Mouse (Mus musculus) layer of hippocampus, postnatal 14 days (tissue): ENCODE measurements at regions not wholly inside any gene's neighbourhood (a gene's known extent, or its start where the extent isn't known, plus 50 kb on each side); places are given as distances from the start of the nearest gene placed in this dataset.

ENCODE experiments used
- DNase-seq, 2 experiments: peaks; one replicate each; pipeline ENCODE4 v3.0.0; 2021 to 2022; ENCODE audit warnings: low spot score in 2 of 2, mixed read lengths in 1 of 2

GRCm38 (mm10) chr11:63287766-63288165, 159.0 kb downstream of the Pmp22 start:
- no peak for DNase-seq

- DNase-seq, result no peak
Measured at GRCm38 (mm10) chr11:63290618-63291017, 161.8 kb downstream of the Pmp22 start.

- DNase-seq, result no peak
Measured at GRCm38 (mm10) chr11:63293485-63293884, 164.7 kb downstream of the Pmp22 start.

GRCm38 (mm10) chr11:63294476-63294875, 165.7 kb downstream of the Pmp22 start:
- no peak for DNase-seq

- no peak for DNase-seq
Measured at GRCm38 (mm10) chr11:63296476-63296875, 167.7 kb downstream of the Pmp22 start.

GRCm38 (mm10) chr11:63299712-63300581, 171.2 kb downstream of the Pmp22 start:
- no peak for DNase-seq

DNA sequence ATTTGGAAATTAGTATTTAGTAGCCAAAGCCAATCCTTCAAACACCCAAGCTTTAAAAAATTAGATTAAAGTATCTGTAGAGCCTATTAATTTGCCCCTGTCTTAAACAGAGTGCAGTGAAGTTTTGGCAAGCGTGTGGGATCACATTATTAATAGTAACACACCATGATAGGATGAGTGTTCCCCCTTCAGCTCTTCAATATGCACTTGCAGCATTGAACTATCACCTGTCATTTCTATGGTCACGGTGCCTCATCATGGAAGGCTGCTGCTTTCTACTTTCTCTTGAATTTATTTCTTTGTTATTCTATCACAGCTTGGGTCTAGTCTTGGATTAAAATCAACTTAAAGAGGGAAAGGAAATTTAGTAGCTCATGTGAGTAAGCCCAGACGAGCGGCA, 196.4 kb downstream of the Pmp22 start:
- no peak for DNase-seq

GRCm38 (mm10) chr11:63326864-63327263, 198.1 kb downstream of the Pmp22 start:
- DNase-seq, result no peak

GRCm38 (mm10) chr11:63337503-63337902, 208.7 kb downstream of the Pmp22 start:
- no peak for DNase-seq

DNA sequence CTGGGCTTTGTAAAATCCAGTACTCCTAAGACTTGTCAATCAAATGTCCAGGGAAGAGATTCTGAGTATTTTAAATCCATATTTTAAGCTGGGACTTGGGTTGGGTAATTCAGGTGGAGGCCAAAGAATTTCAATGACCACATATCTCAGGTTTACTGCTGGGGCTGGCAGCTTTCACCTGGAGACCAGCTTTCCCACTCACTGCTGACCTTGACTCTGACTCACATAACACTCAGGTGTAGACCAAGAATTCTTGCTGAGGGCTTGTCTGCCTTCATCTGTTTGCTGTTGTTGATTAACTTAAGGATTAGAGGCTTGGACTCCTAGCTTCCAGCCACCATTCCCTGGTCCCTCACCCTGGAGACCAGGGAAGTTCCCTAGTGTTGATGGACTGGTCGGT, 209.5 kb downstream of the Pmp22 start:
- DNase-seq, result no peak

DNA sequence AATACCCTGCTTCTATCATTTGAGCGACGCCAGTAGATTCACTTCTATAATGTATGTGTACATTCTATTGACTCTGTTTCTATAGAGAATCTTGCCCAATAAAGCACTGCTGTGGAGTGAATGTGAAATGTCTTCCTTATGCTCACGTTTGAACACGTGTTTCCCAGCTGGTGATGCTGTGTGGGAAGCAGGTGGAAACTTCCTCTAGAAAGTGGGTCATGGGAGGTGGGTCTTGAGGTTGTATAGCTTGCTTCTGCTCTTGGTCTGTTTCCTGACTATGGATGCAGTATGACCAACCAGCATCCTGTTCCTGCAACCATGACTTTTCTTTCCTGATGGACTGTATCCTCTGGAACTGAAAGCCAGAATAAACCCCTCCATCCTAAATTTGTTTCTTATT, 216.9 kb downstream of the Pmp22 start:
- no peak for DNase-seq

DNA sequence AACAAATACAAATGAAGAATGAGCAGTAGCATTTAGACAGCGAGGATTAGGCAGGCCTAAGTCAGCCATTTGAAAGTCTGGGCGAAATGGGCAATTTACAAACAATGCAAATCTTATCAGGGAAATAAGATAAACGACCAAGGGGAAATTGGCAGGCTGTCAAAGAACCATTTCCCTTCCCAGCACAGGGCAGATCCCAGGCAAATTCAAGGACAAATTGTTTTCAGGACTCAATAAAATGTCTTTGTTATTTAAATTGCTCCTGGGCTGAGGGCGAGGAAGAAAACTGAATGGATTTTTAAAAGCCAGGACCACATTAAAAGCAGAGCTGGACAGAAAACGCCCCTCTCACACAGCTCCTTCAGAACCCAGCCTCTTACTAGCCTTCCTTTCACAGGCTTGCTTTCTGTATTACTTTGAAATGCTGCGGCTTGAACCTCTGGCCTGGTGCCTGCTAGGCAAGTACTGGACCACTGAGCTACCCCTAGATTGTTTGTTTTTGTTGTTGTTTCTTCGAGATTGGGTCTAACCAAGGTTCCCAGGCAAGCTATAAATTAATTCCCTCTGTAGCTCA, 221.4 kb downstream of the Pmp22 start:
- no peak for DNase-seq

DNA sequence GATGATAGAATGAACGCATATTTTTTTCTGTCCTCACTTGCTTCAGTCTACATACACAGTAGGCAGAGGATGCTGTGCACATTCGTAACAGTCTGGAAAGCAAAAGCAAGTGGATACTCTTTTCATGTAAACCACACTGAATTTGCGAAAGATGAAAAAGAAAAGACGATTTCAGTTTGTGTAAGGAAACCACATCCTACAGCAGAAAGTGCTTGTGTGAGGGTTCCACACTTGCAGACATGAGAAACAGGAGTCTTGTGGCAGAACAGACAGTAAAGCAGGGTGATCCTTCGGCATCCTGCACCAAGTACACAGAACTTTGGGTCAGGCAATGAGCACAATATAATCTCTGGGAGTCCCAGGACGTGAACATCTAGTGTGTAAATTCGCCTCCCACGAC, 223.2 kb downstream of the Pmp22 start:
- no peak for DNase-seq

DNA sequence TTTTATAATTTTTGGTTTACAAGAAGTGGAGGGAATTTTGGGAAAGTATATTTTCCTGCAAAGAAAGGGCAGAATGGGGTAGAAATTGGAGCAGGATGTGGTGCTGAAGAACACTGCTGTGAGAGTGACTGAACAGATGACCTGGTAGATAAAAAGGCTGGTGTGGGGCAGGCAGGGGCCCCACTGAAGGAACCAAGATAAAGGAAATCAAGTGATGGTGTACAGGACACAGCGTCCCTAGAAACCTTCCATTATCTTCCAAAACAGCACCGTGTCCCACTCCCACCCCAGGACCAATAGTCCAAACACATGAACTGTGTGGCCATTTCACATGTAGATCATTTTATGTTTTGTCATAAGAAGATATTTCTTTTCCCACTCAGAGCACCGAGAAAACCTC, 224.2 kb downstream of the Pmp22 start:
- DNase-seq, result no peak

DNA sequence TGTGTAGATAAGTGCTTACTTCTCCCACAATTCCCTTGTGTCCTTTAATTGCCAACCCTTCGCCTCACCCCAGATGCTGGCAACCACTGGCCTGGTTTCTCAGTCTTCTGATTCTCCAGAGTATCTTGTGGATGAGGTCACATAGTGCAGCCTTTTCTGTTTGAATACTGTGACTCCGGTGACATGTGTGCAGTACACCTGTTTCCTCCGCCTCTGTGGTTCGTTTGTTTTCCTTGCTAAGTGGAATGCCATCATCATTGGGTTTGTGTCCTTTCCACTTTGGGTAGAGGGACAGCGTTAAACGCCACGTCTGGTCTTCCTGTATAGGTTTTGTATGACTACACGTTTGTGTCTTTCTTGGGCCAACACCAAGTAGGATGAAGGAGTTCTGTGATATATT, 224.9 kb downstream of the Pmp22 start:
- DNase-seq, result no peak

DNA sequence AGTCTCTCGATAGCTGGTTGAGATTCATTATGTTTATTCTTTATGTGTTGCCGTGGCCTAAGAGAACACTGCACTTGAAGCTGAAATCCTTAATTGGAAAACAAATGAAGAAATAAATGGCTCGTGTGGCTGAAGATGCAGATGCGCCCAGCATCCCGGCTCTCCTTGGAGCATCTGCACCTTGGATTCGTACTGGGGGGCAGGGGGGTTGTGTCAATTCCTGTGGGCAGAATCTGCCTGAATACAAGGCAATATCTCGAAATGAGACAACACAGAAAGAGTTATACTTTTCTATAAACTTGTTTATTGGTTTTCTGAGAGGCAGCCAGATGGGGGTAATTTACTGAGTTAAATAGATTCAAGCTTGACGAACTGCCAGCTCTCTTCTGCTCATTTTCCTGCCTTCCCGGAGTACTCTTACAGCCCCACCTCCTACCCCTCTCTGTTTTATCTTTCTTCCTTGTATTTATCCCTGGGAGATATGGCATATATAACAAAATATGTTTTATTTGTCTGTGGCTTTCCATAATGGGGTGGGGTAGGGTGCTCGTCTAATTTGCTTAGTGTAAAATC, 229.1 kb downstream of the Pmp22 start:
- DNase-seq, result peak in 1 of 2 experiments; percentile 2

DNA sequence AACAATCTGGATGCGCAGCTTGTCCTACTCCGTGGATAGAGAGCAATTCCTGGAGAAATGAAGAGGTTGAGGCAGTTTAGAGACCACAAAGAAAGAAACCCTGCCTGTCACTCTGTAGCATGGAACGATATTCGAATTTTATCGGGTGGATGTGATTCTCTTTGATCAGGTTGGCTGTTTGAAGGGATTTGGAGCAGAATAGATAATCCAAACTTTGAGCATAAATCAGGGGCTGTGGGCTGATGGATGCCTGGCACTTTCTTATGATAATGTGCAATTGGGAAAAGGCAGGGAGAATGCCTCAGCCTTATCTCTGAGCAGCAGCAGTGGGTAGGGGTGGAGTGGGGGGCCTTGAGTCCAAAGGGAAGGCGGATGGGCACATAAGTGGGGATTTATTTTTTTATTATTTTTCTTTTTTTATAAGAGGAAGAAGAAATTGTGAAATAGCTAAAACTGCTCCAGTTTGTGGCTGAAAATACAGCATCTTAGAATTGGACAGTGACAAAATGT, 239.0 kb downstream of the Pmp22 start:
- DNase-seq, result no peak

- no peak for DNase-seq
Measured at GRCm38 (mm10) chr11:63369475-63369874, 240.7 kb downstream of the Pmp22 start.

DNA sequence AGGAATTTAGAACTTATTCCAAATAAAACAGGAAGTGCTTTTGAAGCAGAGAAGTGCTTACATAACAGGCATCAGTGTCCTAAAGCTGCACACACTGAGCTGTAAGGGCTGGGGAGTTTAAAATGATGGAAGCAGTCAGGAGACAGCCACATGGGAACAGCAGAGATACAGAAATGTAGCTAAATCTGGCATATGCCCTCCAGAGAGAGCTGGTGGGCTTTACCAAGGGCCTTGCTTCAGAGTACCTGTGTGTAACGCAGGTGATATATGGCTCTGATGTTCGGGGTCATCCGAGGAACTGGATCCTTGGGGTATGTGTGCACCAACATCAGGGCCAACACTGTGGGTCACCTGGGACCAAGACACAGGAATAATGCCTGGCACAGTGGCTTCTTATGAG, 247.5 kb downstream of the Pmp22 start:
- DNase-seq, result no peak

DNA sequence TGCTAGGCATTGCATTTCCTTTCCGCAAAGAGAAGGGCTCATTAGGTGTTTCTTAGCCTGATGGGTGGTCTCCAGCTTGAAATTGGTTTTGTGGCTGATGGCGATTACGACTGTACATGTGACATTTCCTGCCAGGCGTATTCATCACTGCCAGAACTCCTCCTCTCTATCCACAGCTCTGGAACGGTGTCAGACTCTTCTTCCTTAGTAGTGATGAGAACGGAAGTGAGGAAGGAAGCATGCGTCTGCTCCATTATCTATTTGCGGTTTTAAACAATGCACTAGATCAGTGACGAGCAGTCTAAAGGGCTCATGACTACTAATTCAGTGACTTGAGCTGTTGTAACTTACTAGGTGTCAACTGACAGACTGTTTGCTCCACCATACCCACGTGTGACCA, 248.2 kb downstream of the Pmp22 start:
- no peak for DNase-seq

GRCm38 (mm10) chr11:63388247-63388646, 259.5 kb downstream of the Pmp22 start:
- DNase-seq, result no peak

- no peak for DNase-seq
Measured at GRCm38 (mm10) chr11:63391478-63391877, 262.7 kb downstream of the Pmp22 start.
